Mouse (Mus musculus): Measurements from ENCODE around the gene Pih1d1.
A peak's percentile ranks its signal among the peaks of the same experiment; 100 is the strongest.
"Not testable (repeated sequence)": the region's sequence is repeated elsewhere in the genome, so short reads cannot be mapped to it uniquely, and the experiment has no call there.

Gene Pih1d1

DNA sequence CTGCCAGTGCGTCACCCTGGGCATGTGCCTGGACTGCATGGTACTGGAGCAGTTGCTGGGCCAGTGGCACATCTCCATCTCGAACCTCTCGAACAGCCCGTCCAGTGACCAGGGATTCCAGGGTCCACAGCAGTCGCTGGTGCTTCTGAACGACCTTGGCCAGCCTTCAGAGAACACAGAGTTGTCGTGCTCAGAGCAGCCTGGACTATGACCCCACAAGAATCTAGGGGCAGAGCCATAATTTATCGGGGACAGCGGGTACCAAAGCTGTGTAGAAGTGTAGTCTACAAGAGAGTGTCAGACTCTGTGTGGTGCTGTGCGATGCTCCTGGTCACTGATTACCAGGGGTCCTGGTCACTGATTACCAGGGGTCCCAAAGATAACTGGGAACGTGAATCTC is 6.2 kb upstream of the Pih1d1 start:
- DNase-seq (ENCODE audit: low read depth), result no peak

DNA sequence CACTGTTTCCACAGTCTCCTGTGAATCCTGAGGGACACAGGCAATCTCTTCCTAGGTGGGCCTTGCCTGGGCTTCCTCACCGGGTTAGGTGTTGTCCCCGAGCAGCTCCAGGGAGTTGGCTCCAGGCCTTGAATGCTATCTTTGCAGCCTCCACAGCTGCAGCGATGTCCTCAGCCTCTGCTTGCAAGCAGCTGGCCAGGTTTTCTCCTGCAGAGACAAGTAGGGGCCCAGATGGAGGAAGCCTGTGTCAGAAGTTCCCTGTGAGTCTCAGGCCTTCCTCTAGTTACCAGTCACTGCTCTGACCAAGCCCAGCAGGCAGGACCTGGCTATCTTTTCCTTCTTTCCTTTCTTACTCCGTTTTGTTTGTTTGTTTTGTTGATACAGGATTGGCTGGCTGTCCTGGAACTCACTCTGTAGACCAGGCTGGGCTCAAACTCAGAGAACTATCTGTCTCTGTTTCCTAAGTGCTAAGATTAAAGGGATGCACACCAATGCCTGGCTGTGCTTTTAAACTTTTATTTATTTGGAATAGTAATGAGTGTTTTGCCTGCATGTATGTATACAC is 5.5 kb upstream of the Pih1d1 start:
- no peak for DNase-seq (ENCODE audit: low read depth)

DNA sequence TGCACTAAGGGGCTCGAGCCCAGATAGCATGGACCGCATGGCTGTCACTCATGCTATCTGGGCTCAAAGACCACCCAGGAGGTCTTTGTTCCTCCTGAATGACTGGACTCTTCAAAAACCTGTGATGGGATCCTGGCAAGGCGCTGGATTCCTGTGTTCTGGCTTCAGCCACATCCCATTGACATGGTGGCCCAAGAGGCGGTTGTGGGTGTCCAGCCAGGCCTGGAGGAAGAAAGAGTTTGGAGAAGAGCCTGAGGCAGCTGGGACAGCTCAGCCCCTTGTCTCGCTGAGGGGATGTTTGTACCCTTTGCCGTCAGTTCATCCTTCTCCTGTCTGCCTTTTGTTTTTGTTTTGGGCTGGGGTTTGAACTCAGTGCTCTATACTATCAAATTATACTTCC is 4.6 kb upstream of the Pih1d1 start:
- no peak for DNase-seq (ENCODE audit: low read depth)

DNA sequence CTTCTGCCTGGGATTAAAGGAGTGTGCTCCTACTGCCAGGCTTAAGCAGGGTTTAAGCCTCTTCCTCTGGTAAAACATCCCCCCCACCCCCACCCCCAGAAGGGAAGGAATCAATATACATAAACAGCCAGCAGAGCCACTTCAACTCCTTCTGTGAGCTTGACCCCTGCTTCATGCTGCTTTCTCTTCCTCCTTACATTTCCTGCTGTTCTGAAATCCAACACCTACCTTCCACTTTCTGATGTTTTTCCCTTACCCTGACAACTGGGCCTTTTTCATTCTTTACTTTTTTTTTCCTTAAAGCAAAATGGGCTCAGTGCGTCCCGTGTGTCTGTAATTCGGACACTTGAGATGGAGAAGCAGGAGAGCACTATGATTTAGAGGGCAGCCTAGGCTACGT is 3.8 kb upstream of the Pih1d1 start:
- no peak for DNase-seq (ENCODE audit: low read depth)

DNA sequence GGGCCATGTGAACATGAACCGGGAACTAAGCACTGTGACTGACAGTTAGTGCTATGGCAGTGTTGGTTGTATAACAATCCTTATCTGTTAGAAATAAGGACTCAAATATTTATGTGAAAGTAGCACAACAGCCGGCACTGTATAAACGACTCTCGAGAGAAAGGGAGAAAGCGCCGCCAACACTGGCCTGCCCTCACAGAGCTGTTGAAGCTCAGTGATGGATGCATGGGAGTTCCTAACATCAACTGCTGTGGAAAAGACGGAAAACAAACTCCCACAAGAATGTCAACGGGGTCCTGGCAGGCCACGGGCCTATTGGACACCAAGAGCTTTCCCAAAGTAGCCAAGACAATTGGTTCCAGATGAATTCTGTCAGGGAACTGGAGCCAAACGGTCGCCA is 2.8 kb upstream of the Pih1d1 start:
- no peak for DNase-seq (ENCODE audit: low read depth)

DNA sequence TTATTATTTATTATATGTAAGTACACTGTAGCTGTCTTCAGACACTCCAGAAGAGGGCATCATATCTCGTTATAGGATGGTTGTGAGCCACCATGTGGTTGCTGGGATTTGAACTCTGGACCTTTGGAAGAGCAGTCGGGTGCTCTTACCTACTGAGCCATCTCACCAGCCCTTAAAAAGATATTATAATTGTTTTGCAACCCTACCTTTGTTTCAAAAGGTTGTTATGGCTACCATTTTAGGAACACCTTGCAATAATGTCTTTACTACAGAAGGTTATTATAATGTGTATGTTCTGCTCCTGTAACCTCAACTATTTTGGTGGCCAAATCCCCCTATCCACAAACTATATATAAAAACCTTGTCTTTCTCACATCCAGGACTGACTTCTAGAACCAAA is 1.1 kb upstream of the Pih1d1 start:
- not testable (repeated sequence) for DNase-seq (ENCODE audit: low read depth)

DNA sequence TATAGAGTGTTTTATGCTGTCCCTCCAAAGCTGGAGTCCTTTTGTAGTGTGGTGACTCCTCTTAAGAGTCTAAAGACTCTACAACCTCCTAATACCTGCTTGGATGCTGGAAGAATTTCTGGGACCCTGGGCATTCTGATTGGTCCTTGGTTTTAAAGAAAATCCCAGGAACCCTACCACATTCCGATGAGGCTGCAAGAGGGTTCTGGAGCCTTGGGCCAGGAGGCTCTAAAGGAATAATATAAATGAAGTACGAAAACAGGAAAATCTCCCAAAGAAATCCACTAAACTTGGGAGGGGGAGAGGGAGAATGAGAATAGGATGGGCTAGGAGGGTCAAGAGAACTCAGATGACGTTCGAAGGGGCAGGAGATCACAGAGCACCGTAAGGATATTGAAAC is 517 bp upstream of the Pih1d1 start:
- DNase-seq (ENCODE audit: low read depth), result no peak

DNA sequence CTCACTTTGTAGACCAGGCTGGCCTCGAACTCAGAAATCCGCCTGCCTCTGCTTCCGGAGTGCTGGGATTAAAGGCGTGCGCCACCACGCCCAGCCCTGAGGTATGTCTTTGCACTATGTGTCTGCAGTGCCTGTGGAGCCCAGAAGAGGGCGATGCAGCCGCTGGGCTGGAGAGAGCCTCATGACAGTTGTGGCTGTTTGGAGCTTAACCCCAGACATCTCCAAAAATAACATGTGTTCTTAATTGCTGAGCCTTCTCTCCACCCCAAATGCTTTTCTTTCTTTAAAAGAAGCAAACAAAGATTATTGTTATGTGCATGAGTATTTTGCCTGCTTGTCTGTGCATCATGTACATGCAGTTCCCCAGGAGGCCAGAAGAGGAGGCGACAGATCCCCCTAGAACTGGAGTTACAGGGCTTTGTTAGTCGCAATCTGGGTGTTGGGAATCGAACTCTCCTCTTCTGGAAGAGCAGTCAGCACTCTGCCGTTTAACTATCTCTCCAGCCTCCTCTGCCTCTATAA is 951 bp downstream of the Pih1d1 start:
- peak; percentile 70 for DNase-seq (ENCODE audit: low read depth)

DNA sequence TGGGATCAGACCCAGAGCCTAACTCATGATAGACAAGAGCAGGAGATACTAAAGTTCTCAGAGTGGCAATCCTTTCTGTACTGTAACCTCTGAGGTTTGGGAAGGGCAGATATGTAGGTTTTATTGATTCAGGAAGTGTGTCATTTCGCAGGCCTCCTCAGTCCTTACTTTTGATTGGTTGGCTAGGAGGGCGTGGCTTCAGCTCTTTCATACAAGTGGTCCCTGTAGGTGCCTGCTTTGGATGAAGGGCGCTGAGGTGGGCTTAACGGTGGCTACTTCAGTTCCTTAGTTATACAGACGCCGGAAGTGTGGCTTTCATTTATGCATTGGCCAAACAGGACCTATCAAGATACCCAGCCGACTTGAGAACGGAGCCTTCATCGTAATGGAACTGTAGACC is 1.5 kb downstream of the Pih1d1 start:
- no peak for DNase-seq (ENCODE audit: low read depth)

DNA sequence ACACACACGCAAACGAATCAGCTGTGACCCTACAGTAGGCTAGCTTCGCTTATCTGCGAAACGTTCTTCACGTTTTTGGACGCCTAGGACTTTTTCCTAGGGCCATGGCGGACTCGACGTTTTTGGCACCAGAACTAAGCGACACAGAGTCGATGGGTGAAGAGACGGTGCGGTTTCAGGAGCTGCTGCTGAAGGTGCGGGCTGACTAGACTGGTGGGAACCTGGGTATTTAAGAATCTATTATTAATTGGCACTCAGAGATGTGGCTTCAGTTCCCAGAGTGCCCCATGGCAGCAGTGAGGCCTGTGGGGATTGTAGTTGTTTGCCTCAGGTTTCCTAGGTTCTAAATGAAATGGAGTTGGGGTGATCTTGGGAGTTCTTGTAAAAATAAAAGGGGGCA is 2.1 kb downstream of the Pih1d1 start:
- no peak for DNase-seq (ENCODE audit: low read depth)

DNA sequence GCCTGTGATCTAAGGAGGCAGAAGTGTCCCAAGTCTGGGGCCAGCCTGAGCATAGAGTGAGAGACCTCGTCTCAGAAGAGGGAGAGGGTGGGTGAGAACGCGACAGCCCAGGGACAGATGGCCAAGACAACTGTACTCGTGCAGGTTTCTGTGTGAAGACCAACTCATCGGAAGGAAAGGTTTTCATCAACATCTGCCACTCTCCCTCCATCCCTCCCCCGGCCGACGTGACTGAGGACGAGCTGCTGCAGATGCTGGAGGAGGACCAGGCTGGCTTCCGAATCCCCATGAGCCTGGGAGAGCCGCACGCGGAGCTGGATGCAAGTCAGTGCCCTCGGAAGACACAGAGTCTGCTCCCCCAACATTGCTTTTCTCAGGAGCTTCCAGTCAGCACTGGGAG is 3.4 kb downstream of the Pih1d1 start:
- no peak for DNase-seq (ENCODE audit: low read depth)

DNA sequence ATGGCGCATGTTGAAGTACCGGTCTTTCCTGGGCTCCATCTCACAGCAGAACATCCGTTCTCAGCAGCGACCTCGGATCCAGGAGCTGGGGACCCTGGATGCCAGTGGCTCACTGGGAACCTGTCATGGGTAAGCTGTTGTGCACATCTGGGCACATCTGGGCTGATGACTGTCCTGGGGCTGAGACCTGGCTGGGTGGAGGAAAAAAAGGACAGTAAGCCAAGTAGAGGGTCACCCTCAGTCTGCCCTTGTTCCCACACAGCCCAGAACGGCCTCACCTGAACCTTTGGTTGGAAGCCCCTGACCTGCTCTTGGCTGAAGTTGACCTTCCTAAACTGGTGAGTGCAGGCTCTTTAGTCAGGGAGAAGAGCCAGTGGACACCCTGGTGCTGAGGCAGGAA is 4.9 kb downstream of the Pih1d1 start:
- DNase-seq (ENCODE audit: low read depth), result no peak

DNA sequence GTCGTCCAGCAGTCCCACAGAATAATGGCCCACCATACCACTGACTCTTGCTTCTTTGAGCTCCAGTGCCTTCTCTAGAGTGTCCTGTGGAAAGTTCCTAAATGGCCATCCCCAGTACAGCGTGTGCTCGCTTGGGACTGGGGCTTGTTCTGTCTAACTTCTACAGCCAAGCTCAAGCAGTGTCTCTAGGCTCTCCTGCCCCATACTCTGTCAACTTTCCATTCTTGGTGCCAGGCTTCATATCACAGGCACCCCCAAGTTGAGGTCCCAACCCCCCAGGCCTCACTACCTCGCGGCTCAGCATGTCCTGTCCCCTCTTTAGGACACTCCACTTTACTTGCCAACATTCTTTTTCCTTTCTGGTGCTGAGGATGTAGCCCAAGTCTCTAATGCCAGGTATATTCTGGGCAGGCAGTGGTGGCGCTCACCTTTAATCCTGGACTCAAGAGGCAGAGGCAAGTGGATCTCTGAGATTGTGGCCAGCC is 6.3 kb downstream of the Pih1d1 start:
- DNase-seq (ENCODE audit: low read depth), result no peak

DNA sequence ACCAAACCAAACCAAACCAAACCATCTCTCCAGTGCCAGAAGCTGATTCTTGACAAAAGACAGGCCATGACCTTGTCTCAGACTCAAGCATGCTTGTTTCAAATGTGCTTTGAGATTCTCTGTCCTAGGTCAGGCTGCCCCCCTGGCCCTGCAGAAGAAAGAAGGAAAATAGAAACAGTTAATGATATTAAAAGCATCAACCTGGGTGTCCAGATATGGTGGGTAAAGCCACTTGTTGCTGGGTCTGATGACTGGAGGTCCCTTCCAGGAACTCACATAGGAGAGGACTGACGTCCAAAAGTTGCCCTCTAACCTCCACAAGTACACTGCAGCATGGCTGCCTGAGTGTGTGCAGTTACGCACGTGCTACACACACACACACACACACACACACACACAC is 6.8 kb downstream of the Pih1d1 start:
- DNase-seq (ENCODE audit: low read depth), result no peak

DNA sequence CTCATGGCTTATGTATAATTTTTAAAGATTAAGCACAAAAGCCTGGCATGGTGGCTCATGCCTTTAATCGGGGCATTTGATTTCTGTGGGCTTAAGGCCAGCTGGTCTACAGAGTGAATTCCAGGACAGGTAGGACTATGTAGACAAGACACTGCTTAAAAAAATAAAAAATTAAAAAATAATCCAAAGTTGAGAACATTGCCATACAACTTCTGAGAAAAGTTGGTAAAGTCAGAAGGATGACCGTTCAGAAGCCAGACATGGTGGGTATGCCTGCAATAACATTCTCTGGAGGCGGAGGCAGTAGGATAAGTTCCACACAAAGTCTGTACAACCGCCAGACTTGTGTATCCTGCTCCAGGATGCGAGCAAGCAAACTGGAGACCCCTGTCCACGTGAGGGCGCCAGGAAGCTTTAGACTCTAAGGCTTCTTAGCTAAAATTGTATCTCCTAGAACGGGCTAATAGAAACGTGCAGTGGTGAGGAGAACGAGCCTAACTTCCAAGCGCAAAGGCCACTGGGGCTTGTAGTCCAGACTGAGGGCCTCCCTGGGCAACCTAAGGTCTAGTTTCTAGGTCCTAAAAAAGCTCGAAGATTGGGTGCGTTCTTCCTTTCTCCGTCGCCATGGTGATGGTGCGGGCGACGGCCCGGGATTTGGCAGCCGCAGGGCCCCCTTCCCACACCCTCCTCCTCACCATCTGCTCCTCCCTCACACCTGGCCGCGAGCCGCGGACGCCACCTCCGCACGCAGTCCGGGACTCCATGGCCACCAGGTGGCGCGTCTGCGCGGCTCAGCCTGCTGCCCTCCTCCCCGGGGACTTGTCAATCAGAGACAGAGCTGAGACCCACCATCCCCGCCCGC is 7.7 kb downstream of the Pih1d1 start:
- DNase-seq (ENCODE audit: low read depth), result peak; percentile 93

DNA sequence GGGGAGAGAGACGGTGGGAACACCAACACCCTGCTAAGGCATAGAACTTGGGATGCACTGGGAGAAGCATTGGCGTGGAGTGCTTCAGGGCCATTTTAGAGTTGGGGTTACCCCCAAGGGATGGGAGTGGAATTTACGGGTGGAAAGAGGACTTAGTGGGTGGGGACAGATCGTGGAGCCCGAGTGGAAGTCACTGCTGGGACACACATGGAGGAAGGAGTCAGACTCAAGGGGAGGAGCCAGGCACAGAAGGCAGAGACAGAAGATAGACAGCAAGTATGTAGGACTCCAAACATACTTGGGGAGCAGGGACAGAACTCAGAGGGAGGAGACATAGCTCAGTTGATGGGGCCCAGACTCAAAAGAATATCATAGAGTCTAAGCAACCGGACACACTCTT is 8.4 kb downstream of the Pih1d1 start:
- no peak for DNase-seq (ENCODE audit: low read depth)

DNA sequence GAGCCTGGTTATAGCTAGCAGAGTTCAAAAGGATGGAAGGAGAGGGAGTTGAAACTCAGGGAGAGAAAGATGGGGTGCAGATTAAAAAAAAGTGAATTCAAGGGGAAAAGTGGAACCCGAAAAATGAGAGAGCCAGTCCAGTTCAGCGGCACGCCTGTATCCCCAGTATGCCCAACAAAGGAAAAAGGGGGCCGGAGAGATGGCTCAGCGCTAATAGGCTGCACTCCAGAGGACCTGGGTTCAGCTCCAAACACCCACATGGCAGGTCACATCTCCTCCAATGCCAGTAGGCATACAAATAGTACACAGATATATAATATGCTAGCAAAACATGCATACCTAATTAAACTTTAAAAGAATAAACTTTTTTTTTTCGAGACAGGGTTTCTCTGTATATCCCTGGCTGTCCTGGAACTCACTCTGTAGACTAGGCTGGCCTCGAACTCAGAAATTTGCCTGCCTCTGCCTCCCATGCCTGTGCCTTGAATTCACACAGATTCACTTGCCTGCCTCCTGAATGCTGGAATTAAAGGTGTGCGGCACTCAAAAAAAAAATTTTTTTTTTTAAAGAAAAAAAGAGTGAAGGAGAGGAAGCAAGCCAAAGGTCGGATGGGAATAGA is 9.0 kb downstream of the Pih1d1 start:
- no peak for DNase-seq (ENCODE audit: low read depth)

DNA sequence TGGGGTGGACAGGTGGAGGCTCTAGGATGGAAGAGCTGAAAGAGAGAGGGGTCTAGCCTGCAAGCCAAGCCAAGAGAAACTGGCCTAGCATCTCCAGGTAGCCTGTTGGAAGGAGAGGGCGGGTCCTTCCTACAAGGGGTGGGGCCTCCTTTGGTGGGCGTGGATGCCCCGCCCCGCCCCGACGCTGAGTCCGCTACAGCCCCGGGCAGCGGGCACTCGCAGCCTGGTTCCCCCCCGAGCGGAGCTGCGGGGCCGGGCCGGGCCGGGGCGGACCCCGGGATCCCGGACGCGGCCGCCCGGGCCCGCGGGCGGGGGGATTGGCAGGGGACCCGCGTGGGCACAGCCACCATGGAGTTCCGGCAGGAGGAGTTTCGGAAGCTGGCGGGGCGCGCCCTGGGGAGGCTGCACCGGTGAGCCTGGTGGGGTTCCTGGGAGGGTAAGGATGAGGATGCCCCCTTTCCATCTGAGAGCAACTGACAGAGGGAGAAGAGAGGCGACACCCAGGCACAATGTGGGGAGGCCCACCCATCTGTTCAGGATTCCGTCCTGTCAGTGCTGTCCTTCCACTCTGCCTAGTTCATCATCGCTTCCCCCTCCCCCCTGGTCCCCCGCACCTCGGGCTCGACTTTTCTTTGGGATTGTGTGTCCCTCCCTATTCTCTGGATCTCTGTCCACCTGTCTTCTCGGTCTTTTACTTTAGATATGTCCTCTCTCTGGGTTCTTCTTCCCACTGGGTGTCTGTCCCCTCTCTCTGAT is 9.8 kb downstream of the Pih1d1 start, which contains the start of gene Slc17a7:
TSS of gene Slc17a7 (plus strand) at position 215 of the 756 bp plus-strand sequence.
- DNase-seq (ENCODE audit: low read depth), result peak; percentile 64

DNA sequence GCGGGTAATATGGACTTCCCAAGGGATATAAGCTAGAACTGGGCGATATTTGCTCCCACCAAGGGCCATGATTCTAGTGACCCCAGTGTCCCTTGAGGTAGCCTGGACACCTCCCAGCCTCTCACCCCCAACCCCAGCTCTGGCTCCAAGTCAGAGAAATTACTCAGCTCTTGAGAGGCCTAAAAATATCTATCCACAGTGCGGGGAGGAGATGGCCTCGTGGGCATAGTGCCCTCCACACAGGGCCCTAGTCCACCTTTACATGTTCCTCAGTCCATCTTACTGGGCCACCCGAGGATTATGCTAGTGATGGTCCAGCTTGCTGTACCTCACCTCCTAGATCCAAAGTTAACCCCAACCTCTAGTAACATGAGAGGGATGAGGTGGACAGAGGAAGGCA is 10.7 kb downstream of the Pih1d1 start:
- no peak for DNase-seq (ENCODE audit: low read depth)

DNA sequence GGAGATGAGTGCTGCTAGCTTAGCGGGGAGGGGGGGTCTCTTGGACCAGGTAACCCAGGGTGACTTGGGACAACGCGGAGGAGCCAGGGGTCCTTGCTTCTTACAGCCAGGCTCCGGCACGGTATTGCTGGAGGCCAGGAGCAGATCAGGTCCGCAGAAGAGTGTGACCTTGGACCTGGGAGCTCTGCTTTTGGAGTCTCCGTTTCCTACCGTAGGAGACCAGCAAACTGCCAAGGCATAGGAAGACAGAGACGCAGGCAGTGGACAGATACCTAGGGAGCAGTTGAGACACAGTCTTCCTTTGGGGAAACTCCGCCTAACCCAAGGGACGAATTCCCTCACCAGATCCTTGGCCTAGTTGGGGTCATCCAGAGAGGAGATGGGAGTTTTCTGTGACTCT is 11.6 kb downstream of the Pih1d1 start:
- DNase-seq (ENCODE audit: low read depth), result no peak

DNA sequence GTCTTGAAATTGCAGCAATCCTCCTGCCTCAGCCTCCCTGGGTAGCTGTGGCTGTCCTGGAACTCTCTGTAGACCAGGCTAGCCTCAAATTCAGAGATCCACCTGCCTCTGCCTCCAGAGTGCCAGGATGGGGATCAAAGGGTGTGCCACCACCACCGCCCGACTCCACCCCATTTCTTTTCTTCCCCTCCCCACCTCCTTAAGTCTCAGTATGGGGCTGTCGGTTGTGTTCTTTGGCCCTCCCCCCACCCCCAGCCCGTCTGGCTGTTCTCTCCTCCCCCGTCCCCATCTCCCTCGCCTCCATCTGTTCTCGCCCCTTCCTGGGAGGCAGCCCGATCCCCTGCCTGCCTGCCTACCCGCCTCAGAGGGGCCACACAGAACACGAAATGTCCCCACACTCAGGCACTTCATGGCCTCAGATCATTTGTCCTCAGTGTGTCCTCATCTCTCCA is 12.9 kb downstream of the Pih1d1 start:
- DNase-seq (ENCODE audit: low read depth), result no peak

DNA sequence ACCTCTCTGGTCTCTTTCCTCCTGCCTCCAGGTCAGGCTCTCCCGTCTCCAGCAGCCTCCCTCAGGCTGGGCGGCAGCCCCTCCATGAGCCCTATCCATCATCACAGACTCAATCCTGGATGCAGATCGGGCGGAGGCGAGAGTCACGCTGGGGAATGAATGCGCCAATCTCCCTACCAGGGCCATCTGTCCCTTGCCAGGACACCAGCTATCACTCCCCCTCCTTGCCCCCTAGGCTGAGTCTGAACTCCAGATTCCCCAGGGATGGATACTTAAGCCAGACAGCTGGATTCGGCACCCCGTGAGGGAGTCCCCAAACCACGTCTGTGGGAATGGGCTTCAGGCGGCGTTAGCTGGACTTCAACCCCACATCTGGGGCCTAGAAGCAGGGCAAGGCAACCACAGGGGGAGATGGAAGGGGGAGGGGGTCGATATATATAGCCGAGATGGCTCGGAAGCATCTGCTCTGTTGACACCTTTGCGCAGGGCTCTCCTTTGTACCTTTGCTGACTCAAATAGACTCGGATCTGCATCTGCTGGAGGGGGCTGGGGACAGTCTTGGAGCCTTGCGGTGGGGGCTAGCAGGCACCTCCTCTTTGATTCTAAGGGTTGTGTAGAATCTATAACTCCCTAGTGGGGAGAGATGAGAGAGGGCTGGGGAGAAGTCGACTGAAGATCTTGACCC is 13.8 kb downstream of the Pih1d1 start:
- DNase-seq (ENCODE audit: low read depth), result no peak
